Comparison of ENCODE assay signal across 7 mouse cellular contexts in the genomic region with DNA sequence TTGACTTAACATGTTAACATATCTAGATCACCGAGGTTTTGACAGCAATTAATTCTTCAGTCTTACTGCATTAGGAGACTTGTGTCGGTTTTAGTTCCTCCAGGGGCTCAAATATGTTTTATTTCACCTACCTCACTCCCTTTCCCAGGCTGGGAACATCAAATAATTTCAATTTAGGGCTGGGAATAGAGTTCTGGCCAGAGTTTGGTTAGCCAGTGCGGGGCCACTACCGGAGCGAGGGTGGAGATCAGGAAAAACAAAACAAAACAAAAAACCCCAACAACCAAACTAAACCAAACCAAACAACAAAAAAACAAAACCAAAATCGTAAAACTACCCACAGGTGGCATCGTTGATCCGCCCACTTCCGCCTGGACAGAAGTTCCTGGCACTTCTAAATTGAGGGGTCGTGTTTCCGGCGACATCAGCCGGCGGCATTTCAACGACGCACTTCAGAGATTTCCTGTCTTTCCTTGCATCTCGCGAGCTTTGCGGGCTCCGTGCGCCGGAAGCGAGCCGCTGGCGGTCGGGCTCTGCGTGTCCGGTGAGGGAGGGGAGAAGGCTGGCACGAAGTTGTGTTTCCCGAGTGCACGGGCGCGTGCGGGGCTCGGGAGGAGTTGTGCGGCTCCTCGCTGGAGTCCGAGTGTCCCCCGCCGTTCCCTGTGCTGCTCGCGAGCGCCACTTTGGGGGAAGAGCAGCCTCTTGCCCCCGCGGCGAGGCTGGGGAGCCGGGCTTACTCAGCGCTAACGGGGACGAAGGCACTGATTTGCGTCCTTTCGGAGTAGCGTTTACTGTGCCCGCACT. TPM values are rescaled to one million over a fixed set of nuclear protein-coding genes. Genes with fewer than 3 reads are reported as not detected.
A peak's percentile ranks its signal among the peaks of the same experiment; 100 is the strongest.
DNase-seq lines count a peak whose midpoint lies in the region; ATAC-seq lines count a peak whose summit lies in the region.

A gene (plus strand): TSS at position 437 of the 804 bp plus-strand sequence.

- no peaks in the 10 kb centered on the region for H3K9me3 ChIP-seq in intestine, embryonic 15.5 days
- H3K9me3 ChIP-seq in midbrain, embryonic 10.5 days (replicated peaks), result no peaks in the 10 kb centered on the region; the same call in 1 of the 2 replicates

- under 1% methylated on average over 54 of the region's 54 CpGs for WGBS in intestine, embryonic 15.5 days
- under 1% methylated on average over 54 of the region's 54 CpGs for WGBS in midbrain, embryonic 10.5 days

- intact Hi-C loops in gastrocnemius, postnatal 36 days (cut with DNase I), result loop anchor here (5.0 kb wide), 1 partner anchor 144 kb away; a partner anchor contains a TSS
- intact Hi-C loops in left cerebral cortex, postnatal 25 days (cut with DNase I), result loop anchor here (1.0 kb wide), 1 partner anchor 35 kb away; a partner anchor contains a TSS

- peak within 1 kb of the TSS; percentile 96 for H3K27ac ChIP-seq in intestine, embryonic 15.5 days
- H3K27ac ChIP-seq in midbrain, embryonic 10.5 days (replicated peaks), result peak within 1 kb of the TSS; percentile 97

- DNase-seq in adrenal gland, adult 2 months, result peak; percentile 93
- DNase-seq in embryo, embryonic 11.5 days (ENCODE audit: low read depth, low spot score), result peak; percentile 91
- peak; percentile 82 to 88 for DNase-seq in gastrocnemius, postnatal 36 days
- peak; percentile 91 to 94 for DNase-seq in left cerebral cortex, postnatal 25 days (ENCODE audit: low spot score in 2 of 2)
- peak; percentile 95 for DNase-seq in midbrain, embryonic 10.5 days (ENCODE audit: low spot score)
- peak; percentile 84 for DNase-seq in right cerebral cortex, postnatal 4 days

- peak; percentile 98 for ATAC-seq in intestine, embryonic 15.5 days

- no peaks in the 10 kb centered on the region for H3K27me3 ChIP-seq in intestine, embryonic 15.5 days (replicated peaks)
- no peaks in the 10 kb centered on the region for H3K27me3 ChIP-seq in midbrain, embryonic 10.5 days (ENCODE audit: low read depth, poor library complexity, severe bottlenecking)

- H3K4me1 ChIP-seq in intestine, embryonic 15.5 days (replicated peaks), result peaks cover 3% of the 10 kb centered on the region
- H3K4me1 ChIP-seq in midbrain, embryonic 10.5 days, result peaks cover 20% of the 10 kb centered on the region

- peaks cover 15% of the 10 kb centered on the region for H3K36me3 ChIP-seq in intestine, embryonic 15.5 days
- peaks cover 32% of the 10 kb centered on the region for H3K36me3 ChIP-seq in midbrain, embryonic 10.5 days

- H3K9ac ChIP-seq in intestine, embryonic 15.5 days, result peak within 1 kb of the TSS; percentile 93

- peak within 1 kb of the TSS; percentile 82 for H3K4me3 ChIP-seq in intestine, embryonic 15.5 days (replicated peaks)
- H3K4me3 ChIP-seq in midbrain, embryonic 10.5 days, result peak within 1 kb of the TSS; percentile 87

- H3K4me2 ChIP-seq in intestine, embryonic 15.5 days (replicated peaks), result peak within 1 kb of the TSS; percentile 73

RNA-seq across cellular contexts. Expression of the gene that starts here (rescaled TPM):
- total RNA-seq in adrenal gland, adult 2 months (2021), result 10 to 100 TPM; 40.4 to 53.8 TPM
- 8.2 and 11.8 TPM in 2 replicates for polyA plus RNA-seq in adrenal gland, adult 2 months (2012; rRNA removed)
- total RNA-seq in gastrocnemius, postnatal 36 days (2021), result 10 to 100 TPM; 21.6 to 24.2 TPM
- polyA plus RNA-seq in intestine, embryonic 15.5 days (2015; fragmentation: Nextera tagmentation; extraction: Ambion mirVana), result 157 and 160 TPM in 2 replicates
- 10 to 100 TPM; 31.0 to 33.4 TPM for total RNA-seq in left cerebral cortex, postnatal 25 days (2021)
- polyA plus RNA-seq in midbrain, embryonic 10.5 days (2016; fragmentation: Nextera tagmentation; extraction: Ambion mirVana), result 226 and 228 TPM in 2 replicates

Comparison
In these comparisons a context has a peak if more than half of its experiments do, and no peak if none do; other contexts are left out.
1. Peak in every context shown above with its lines: DNase-seq, ATAC-seq, H3K4me3 ChIP-seq and H3K27ac ChIP-seq.
2. RNA of the gene that starts here (polyA plus RNA-seq): 226 to 228 TPM in midbrain, embryonic 10.5 days and 157 to 160 TPM in intestine, embryonic 15.5 days; 8.2 to 11.8 TPM in adrenal gland, adult 2 months; every median in the first group is over 10 times any median in the second.